Mouse (Mus musculus): ENCODE results near the gene Taok2. TPM values are rescaled to one million over a fixed set of nuclear protein-coding genes. Genes with fewer than 3 reads are reported as not detected.
"Not testable (repeated sequence)": the region's sequence is repeated elsewhere in the genome, so short reads cannot be mapped to it uniquely, and the experiment has no call there.

Taok2 gene
- 52.4 and 55.2 TPM in 2 replicates for polyA plus RNA-seq (2015; fragmentation: Nextera tagmentation; extraction: Ambion mirVana)

GRCm38 (mm10) chr7:126884286-126885164 is at the start of gene Taok2:
Gene Taok2 (minus strand): TSS chr7:126884703.
- Histone ChIP-seq H3K9ac (replicated peaks) (peak within 1 kb of the TSS; percentile 98), H3K4me1 (peaks cover 42% of the 10 kb centered on the region), H3K9me3 (replicated peaks) (no peaks in the 10 kb centered on the region), H3K4me3 (replicated peaks) (peak within 1 kb of the TSS; percentile 87), H3K27ac (replicated peaks) (peak within 1 kb of the TSS; percentile 96), H3K27me3 (replicated peaks) (no peaks in the 10 kb centered on the region), H3K4me2 (peak within 1 kb of the TSS; percentile 86), H3K36me3 (peaks cover 5% of the 10 kb centered on the region)
- ATAC-seq (ENCODE audit: low FRiP score): peak; percentile 98
- under 1% methylated on average over 50 of the region's 56 CpGs for WGBS

GRCm38 (mm10) chr7:126932652-126933051 is 48.1 kb upstream of the Taok2 start:
- Histone ChIP-seq H3K9me3 (replicated peaks) (no peaks in the 10 kb centered on the region), H3K9ac (replicated peaks) (no peak overlapping the region), H3K36me3 (peaks cover 20% of the 10 kb centered on the region), H3K4me1 (peaks cover 15% of the 10 kb centered on the region), H3K4me2 (no peak overlapping the region), H3K4me3 (replicated peaks) (no peak overlapping the region), H3K27ac (replicated peaks) (no peak overlapping the region), H3K27me3 (replicated peaks) (no peaks in the 10 kb centered on the region)
- WGBS: 98% methylated on average over 2 of the region's 2 CpGs
- no peak for ATAC-seq (ENCODE audit: low FRiP score)

- Histone ChIP-seq H3K27me3 (replicated peaks) (no peaks in the 10 kb centered on the region), H3K9ac (replicated peaks) (peak overlapping the region; percentile 80), H3K36me3 (peaks cover 8% of the 10 kb centered on the region), H3K4me1 (peaks cover 15% of the 10 kb centered on the region), H3K4me2 (peak overlapping the region; percentile 89), H3K9me3 (replicated peaks) (no peaks in the 10 kb centered on the region), H3K4me3 (replicated peaks) (peak overlapping the region; percentile 98), H3K27ac (replicated peaks) (peak overlapping the region; percentile 87)
- peak; percentile 75 for ATAC-seq (ENCODE audit: low FRiP score)
- under 1% methylated on average over 27 of the region's 27 CpGs for WGBS
Observed at GRCm38 (mm10) chr7:126929046-126929445, 44.5 kb upstream of the Taok2 start.

- H3K9ac ChIP-seq (replicated peaks): peak within 1 kb of the TSS; percentile 80
- H3K27me3 ChIP-seq (replicated peaks): no peaks in the 10 kb centered on the region
- H3K27ac ChIP-seq (replicated peaks): peak within 1 kb of the TSS; percentile 87
- H3K4me3 ChIP-seq (replicated peaks): peak within 1 kb of the TSS; percentile 98
- peak within 1 kb of the TSS; percentile 89 for H3K4me2 ChIP-seq
- H3K4me1 ChIP-seq: peaks cover 15% of the 10 kb centered on the region
- no peaks in the 10 kb centered on the region for H3K9me3 ChIP-seq (replicated peaks)
- ATAC-seq (ENCODE audit: low FRiP score): peak; percentile 96
- WGBS: 5% methylated on average over 54 of the region's 56 CpGs
- peaks cover 8% of the 10 kb centered on the region for H3K36me3 ChIP-seq
Observed at GRCm38 (mm10) chr7:126928384-126929037, 44.0 kb upstream of the Taok2 start, which contains the start of gene Kctd13. Gene Kctd13 (plus strand): TSS chr7:126928879.

- no peak for ATAC-seq (ENCODE audit: low FRiP score)
- H3K27me3 ChIP-seq (replicated peaks): no peaks in the 10 kb centered on the region
- H3K4me3 ChIP-seq (replicated peaks): no peak overlapping the region
- peaks cover under 1% of the 10 kb centered on the region; the same call in 1 of the 2 replicates for H3K36me3 ChIP-seq
- no peak overlapping the region for H3K9ac ChIP-seq (replicated peaks)
- no peak overlapping the region for H3K27ac ChIP-seq (replicated peaks)
- H3K4me1 ChIP-seq: peaks cover 20% of the 10 kb centered on the region
- WGBS: 65% methylated on average over 3 of the region's 3 CpGs
- no peaks in the 10 kb centered on the region for H3K9me3 ChIP-seq (replicated peaks)
- H3K4me2 ChIP-seq: no peak overlapping the region
Observed at GRCm38 (mm10) chr7:126926299-126926698, 41.8 kb upstream of the Taok2 start.

GRCm38 (mm10) chr7:126923999-126924398 is 39.5 kb upstream of the Taok2 start:
- 20% methylated on average over 5 of the region's 5 CpGs for WGBS
- Histone ChIP-seq H3K36me3 (no peaks in the 10 kb centered on the region), H3K27ac (replicated peaks) (no peak overlapping the region), H3K27me3 (replicated peaks) (no peaks in the 10 kb centered on the region), H3K9me3 (replicated peaks) (no peaks in the 10 kb centered on the region), H3K9ac (replicated peaks) (no peak overlapping the region), H3K4me2 (no peak overlapping the region), H3K4me1 (peaks cover 5% of the 10 kb centered on the region; the same call in 1 of the 2 replicates), H3K4me3 (replicated peaks) (no peak overlapping the region)
- no peak for ATAC-seq (ENCODE audit: low FRiP score)

GRCm38 (mm10) chr7:126922624-126923060 is 38.1 kb upstream of the Taok2 start, which contains the start of gene Tmem219:
Gene Tmem219 (minus strand): TSS chr7:126922917.
- no peak within 1 kb of the TSS for H3K4me2 ChIP-seq
- WGBS: 21% methylated on average over 5 of the region's 5 CpGs
- H3K4me1 ChIP-seq: peaks cover 5% of the 10 kb centered on the region; the same call in 1 of the 2 replicates
- H3K9me3 ChIP-seq (replicated peaks): no peaks in the 10 kb centered on the region
- no peak for ATAC-seq (ENCODE audit: low FRiP score)
- no peaks in the 10 kb centered on the region for H3K27me3 ChIP-seq (replicated peaks)
- no peaks in the 10 kb centered on the region for H3K36me3 ChIP-seq
- H3K4me3 ChIP-seq (replicated peaks): no peak within 1 kb of the TSS
- 0 out of 2 replicates have a peak within 1 kb of the TSS, but pooled peaks have one; percentile 13 for H3K27ac ChIP-seq (replicated peaks)
- H3K9ac ChIP-seq (replicated peaks): no peak within 1 kb of the TSS

- WGBS: 55% methylated on average over 2 of the region's 2 CpGs
- no peak overlapping the region for H3K27ac ChIP-seq (replicated peaks)
- no peak overlapping the region for H3K4me2 ChIP-seq
- no peak for ATAC-seq (ENCODE audit: low FRiP score)
- no peaks in the 10 kb centered on the region for H3K27me3 ChIP-seq (replicated peaks)
- H3K9me3 ChIP-seq (replicated peaks): no peaks in the 10 kb centered on the region
- no peak overlapping the region for H3K4me3 ChIP-seq (replicated peaks)
- H3K9ac ChIP-seq (replicated peaks): no peak overlapping the region
- H3K4me1 ChIP-seq: peaks cover 5% of the 10 kb centered on the region; the same call in 1 of the 2 replicates
- no peaks in the 10 kb centered on the region for H3K36me3 ChIP-seq
Observed at GRCm38 (mm10) chr7:126921563-126921962, 37.1 kb upstream of the Taok2 start.

GRCm38 (mm10) chr7:126919973-126920372 is 35.5 kb upstream of the Taok2 start:
- H3K9ac ChIP-seq (replicated peaks): no peak overlapping the region
- WGBS: 84% methylated on average over 4 of the region's 4 CpGs
- H3K4me1 ChIP-seq: peaks cover 5% of the 10 kb centered on the region; the same call in 1 of the 2 replicates
- H3K36me3 ChIP-seq: no peaks in the 10 kb centered on the region
- H3K27ac ChIP-seq (replicated peaks): no peak overlapping the region
- H3K4me2 ChIP-seq: no peak overlapping the region
- ATAC-seq (ENCODE audit: low FRiP score): no peak
- no peaks in the 10 kb centered on the region for H3K9me3 ChIP-seq (replicated peaks)
- H3K27me3 ChIP-seq (replicated peaks): no peaks in the 10 kb centered on the region
- H3K4me3 ChIP-seq (replicated peaks): no peak overlapping the region

GRCm38 (mm10) chr7:126918356-126918755 is 33.9 kb upstream of the Taok2 start:
- not testable (repeated sequence) for H3K9me3 ChIP-seq (replicated peaks); H3K4me3 ChIP-seq (replicated peaks); H3K4me1 ChIP-seq; H3K9ac ChIP-seq (replicated peaks); H3K36me3 ChIP-seq; ATAC-seq (ENCODE audit: low FRiP score); H3K27me3 ChIP-seq (replicated peaks); H3K4me2 ChIP-seq; H3K27ac ChIP-seq (replicated peaks)
- WGBS: 26% methylated on average over 4 of the region's 4 CpGs

- no peak overlapping the region for H3K9ac ChIP-seq (replicated peaks)
- no peak for ATAC-seq (ENCODE audit: low FRiP score)
- no peaks in the 10 kb centered on the region for H3K27me3 ChIP-seq (replicated peaks)
- H3K9me3 ChIP-seq (replicated peaks): no peaks in the 10 kb centered on the region
- no peak overlapping the region for H3K27ac ChIP-seq (replicated peaks)
- H3K4me1 ChIP-seq: no peaks in the 10 kb centered on the region
- H3K36me3 ChIP-seq: no peaks in the 10 kb centered on the region
- WGBS: 88% methylated on average over 3 of the region's 3 CpGs
- no peak overlapping the region for H3K4me3 ChIP-seq (replicated peaks)
- H3K4me2 ChIP-seq: no peak overlapping the region
Observed at GRCm38 (mm10) chr7:126914844-126915243, 30.3 kb upstream of the Taok2 start.

All from neural tube, embryonic 15.5 days (tissue).